Mouse (Mus musculus) macrophage (primary cell): ENCODE measurements around the gene Chrm1. TPM values are rescaled to one million over a fixed set of nuclear protein-coding genes. Genes with fewer than 3 reads are reported as not detected.

ENCODE experiments used
- H3K27ac ChIP-seq: fragments of 350-480 bp; formaldehyde crosslinking; 2 replicates; pipeline ENCODE4 v1.9.0; 2021
- H3K36me3 ChIP-seq: fragments of 350-480 bp; formaldehyde crosslinking; 2 replicates; pipeline ENCODE4 v1.9.0; 2021; ENCODE audit errors: inconsistent target
- H3K4me3 ChIP-seq: fragments of 350-480 bp; formaldehyde crosslinking; 2 replicates; pipeline ENCODE4 v1.9.0; 2021; ENCODE audit errors: inconsistent target
- H3K79me2 ChIP-seq: fragments of 350-480 bp; formaldehyde crosslinking; 2 replicates; pipeline ENCODE4 v1.9.0; 2021; ENCODE audit errors: inconsistent target
- WGBS: methylation state at CpG from one replicate; pipeline ENCODE4 v1.1.7; 2026; ENCODE audit warnings: inconsistent platforms; ENCODE audit not compliant: missing documents; 5-methylcytosine and 5-hydroxymethylcytosine counted together
- polyA plus RNA-seq: library from polyadenylated mRNA; stranded (reverse); fragments of 250-400 nt; gene quantifications from 3 replicates; pipeline ENCODE4 v1.2.4, GENCODE M21; 2018; ENCODE audit warnings: inconsistent platforms

Chrm1 gene
- polyA plus RNA-seq, 1 experiment from 2014 or later, result not detected

DNA sequence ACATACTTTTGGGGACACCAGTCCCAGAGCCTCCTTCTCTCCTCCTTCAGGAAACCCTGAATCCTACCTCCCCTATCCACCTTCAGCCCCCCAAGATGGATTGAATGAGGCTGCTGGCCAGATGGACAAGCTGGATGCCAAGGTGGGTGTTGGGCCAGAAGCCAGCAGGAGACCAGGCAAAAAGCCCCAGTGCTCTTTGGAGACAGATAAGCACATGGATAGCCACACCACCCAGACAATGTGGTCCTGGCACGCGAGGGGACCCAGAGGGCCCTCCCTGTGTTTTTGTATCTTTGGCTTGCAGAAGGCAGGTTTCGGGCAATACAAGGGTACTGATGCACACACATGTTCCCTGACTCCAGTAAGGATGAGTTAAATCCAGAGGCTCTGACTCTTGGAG, 1.3 kb downstream of the Chrm1 start:
- 92% methylated on average over 3 of the region's 3 CpGs for WGBS
- Histone ChIP-seq H3K4me3 (no peak overlapping the region), H3K27ac (no peak overlapping the region), H3K79me2 (no peaks in the 10 kb centered on the region), H3K36me3 (no peaks in the 10 kb centered on the region)

DNA sequence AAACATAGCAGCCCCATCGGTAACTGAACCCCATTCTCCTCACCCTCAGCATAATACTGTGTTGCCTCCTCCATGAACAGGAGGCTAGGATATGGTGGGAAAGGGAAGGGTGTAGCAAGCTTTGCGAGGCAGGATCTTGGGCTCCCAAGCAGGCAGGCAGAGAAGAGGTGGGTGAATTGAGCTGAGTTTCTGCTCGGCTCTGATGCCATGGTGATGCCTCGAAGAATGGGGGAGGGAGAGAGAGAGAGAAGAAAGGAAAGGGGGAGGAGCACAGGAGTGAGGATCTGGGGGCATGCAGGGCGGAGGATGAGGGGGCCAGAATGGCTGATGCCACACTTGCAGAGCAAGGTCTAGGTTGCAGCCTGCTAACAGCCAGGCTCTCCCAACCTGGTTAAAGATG, 2.2 kb downstream of the Chrm1 start:
- WGBS, result 92% methylated on average over 5 of the region's 5 CpGs
- H3K36me3 ChIP-seq, result no peaks in the 10 kb centered on the region
- H3K27ac ChIP-seq, result no peak overlapping the region
- no peaks in the 10 kb centered on the region for H3K79me2 ChIP-seq
- H3K4me3 ChIP-seq, result no peak overlapping the region

DNA sequence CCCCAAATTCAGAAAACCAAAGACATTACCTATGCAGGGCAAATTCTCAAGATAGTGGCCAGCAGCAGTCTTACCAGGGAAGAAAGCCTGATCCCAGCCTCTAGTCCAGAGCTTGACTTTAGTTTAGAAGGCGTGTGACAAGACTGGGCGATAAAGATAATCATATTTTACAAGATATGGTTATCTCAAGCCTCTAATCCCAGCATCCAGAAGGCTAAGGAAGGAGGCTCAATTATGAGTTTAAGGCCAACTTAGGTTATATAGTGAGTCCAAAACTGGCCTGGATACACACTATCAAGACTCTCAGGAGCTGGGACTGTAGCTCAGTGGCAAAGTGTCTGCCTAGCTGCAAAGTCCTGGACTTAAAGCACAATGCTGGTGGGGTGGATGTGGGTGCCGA, 9.3 kb downstream of the Chrm1 start:
- Histone ChIP-seq H3K79me2 (no peaks in the 10 kb centered on the region), H3K4me3 (no peak overlapping the region), H3K27ac (no peak overlapping the region), H3K36me3 (no peaks in the 10 kb centered on the region)
- WGBS, result 92% methylated on average over 3 of the region's 3 CpGs

DNA sequence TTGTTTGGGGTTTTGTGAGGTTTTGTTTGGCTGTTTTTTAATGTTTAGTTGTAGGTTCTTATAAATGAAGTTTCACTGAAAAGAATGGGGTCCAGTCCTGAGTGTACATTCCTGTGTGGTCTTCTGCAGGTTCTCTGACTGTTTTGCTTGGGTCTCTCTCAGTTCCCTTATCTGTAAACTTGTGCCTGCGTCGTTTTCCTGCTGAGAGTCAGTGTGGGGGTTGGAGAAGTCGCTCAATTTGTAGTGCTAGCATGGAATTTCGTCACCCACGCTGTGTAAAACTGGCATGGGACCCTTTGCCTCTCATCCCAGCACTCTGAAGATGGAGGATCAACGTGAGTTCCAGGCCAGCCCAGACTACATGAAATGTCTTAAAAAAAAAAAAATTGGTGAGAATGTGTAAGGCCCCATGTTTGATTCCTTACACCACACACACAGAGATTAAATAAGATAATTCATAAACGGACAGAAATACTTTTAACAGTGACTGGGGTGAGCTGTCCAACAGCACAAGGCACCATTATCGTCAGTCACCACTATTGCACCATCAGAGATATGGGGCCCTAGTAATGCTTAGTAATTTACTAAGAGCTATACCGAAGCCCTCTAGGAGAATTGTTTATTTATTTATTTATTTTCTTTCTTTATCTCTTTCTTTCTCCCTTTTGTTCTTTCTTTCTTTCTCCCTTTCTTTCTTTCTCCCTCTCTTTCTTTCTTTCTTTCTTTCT, 9.9 kb downstream of the Chrm1 start:
- Histone ChIP-seq H3K36me3 (no peaks in the 10 kb centered on the region), H3K27ac (no peak overlapping the region), H3K4me3 (no peak overlapping the region), H3K79me2 (no peaks in the 10 kb centered on the region)
- 40% methylated on average over 9 of the region's 9 CpGs for WGBS

DNA sequence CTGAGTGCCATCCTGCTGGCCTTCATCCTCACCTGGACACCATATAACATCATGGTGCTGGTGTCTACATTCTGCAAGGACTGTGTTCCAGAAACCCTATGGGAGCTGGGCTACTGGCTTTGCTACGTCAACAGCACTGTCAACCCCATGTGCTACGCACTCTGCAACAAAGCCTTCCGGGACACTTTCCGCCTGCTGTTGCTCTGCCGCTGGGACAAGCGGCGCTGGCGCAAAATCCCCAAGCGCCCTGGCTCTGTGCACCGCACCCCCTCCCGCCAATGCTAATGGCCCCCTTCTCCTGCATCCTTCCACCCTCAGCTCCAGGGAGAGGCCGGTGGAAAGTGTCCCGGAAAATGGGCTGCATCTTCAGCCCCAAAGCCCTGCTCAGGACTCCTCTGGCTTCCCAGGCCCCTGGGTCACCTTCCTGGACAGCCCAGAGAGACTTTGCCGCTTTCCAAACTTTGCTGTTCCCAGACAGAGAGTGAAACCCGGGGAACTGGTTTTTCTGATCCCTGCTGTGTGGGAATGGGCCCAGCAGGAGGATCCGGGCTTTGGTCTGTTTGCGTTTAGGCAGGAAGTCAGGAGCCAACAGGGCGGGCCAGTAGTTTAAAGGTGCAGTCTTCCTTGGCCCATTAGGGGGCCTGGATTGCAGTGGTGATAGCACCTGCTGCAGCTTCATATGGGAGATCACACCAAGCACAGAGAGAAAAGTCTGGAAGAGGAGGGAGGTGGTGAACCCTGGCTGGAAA, 15.6 kb downstream of the Chrm1 start:
- H3K79me2 ChIP-seq, result no peaks in the 10 kb centered on the region
- no peak overlapping the region for H3K27ac ChIP-seq
- no peaks in the 10 kb centered on the region for H3K36me3 ChIP-seq
- no peak overlapping the region for H3K4me3 ChIP-seq
- WGBS, result 91% methylated on average over 18 of the region's 18 CpGs

DNA sequence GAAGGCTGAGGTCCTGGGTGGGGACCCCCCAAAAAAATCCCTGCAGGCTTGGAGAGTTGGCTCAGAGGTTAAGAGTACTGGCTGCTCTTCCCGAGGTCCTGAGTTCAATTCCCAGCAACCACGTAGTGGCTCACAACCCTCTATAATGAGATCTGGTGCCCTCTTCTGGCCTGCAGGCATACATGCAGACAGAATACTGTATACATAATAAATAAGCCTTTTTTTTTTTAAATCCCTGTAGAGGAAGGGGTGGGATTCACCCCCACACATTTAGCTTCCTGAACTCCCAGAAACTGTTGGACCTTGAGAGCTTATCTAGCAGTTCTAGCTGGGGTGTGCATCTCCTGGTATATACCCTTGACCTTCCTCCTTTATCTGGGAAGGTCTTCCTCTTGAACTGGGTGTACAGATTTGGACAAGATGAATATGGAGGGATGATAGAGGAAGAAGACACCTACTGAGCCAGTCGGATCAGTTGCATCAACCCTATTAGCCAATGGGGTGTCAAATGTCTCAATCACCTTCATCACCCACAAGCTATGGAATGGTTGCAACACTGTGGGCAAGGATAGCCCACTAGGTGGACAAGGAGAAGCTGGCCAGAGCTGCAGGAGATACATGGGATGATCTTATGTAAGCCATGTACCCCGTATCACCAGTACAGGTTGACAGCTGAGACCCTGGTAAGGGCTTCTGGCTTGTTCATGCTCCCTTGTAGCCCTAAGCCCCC, 18.2 kb downstream of the Chrm1 start:
- Histone ChIP-seq H3K36me3 (no peaks in the 10 kb centered on the region), H3K4me3 (no peak overlapping the region), H3K27ac (no peak overlapping the region), H3K79me2 (no peaks in the 10 kb centered on the region)
- WGBS, result 83% methylated on average over 4 of the region's 4 CpGs

DNA sequence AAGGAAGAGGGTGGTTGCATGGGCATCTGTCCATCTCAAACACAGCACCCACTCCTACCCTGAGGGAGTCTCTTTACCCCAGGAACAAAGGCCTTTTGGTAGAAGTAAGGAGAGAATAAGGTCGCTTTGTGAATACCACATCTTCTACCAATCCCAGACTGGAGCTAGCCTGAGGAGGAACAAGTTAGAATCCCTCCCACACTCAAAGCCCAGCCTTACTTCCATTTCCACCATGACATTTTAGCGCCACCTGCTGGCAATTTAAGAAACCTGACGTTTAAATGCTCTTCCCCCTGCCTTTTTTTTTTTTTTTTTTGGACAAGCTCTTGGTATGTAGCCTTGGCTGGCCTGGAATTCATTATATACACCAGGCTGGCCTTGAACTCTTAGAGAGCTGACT, 19.4 kb downstream of the Chrm1 start:
- WGBS, result 0% methylated on average over 3 of the region's 3 CpGs
- Histone ChIP-seq H3K4me3 (no peak overlapping the region), H3K27ac (no peak overlapping the region), H3K79me2 (no peaks in the 10 kb centered on the region), H3K36me3 (no peaks in the 10 kb centered on the region)

DNA sequence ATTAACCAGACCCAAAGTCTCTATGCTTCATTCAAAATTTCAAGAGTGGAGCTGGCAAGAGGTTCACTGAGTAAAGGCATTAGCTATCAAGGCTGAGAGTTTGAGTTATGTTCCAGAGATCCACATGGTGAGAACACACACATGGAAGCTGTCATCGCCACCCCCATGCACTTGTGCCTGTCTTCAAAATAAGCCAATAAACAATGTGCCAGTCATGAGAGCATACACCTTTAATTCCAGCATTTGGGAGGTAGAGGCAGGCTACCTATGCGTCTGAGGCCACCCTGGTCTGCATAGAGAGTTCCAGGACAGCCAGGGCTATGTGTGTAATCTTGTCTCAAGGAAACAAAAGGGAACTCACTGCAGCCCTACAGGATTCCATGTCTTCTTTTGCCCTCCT, 20.0 kb downstream of the Chrm1 start:
- no peak overlapping the region for H3K27ac ChIP-seq
- 90% methylated on average over 2 of the region's 2 CpGs for WGBS
- H3K79me2 ChIP-seq, result no peaks in the 10 kb centered on the region
- no peak overlapping the region for H3K4me3 ChIP-seq
- no peaks in the 10 kb centered on the region for H3K36me3 ChIP-seq

DNA sequence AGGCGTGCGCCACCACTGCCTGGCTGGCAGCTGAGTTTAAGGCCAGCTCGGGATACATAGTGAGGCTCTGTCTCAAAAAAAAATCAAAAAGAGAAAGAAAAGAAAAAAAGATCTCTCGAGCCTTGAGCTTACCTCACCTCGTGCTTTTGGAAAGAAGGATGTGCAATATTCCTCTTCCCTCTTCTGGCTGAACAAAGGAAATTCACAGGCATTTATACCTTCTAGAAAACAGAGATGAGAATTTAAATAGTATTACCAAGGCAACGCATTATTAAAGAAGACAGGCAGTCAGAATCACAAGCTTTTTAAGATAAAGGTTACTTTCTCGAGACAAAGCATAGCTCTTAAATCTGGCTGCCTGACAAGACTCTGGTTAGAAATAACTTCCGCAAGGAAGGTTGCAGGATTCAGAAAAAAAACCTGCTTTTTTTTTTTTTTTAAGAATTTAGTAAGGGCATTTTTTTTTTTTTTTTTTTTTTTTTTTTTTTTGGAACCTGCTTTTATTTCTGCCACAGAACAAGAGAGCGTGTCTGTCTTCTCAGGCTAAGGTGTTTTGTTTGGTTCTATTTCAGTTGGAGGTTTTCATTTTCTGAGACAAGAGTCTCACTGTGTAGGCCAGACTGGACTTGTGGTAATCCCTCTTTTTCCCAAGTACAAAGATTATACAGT, 28.4 kb downstream of the Chrm1 start:
- Histone ChIP-seq H3K4me3 (no peak overlapping the region), H3K36me3 (no peaks in the 10 kb centered on the region), H3K79me2 (no peaks in the 10 kb centered on the region), H3K27ac (no peak overlapping the region)
- 56% methylated on average over 8 of the region's 9 CpGs for WGBS

DNA sequence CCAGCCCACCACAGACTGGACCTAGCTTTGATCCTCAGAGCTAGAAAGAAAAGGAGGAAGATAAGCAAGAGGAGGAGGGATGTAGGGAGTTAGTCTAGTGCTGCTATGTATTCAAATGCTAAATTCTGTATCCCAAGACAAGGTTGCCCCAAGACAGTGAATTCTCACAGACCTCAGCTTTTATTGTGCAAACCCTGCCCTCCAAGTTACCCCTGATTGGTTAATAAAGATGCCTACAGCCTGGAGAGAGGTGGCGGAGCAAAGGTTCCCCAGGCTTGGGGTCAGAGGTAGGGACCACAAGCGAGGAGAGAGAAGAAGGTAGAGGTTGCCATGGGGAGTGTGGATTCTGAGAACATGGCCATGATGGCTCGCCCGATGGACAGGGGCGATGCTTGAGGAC, 29.2 kb downstream of the Chrm1 start:
- no peak overlapping the region for H3K27ac ChIP-seq
- H3K4me3 ChIP-seq, result no peak overlapping the region
- WGBS, result 93% methylated on average over 5 of the region's 5 CpGs
- H3K36me3 ChIP-seq, result no peaks in the 10 kb centered on the region
- H3K79me2 ChIP-seq, result no peaks in the 10 kb centered on the region

DNA sequence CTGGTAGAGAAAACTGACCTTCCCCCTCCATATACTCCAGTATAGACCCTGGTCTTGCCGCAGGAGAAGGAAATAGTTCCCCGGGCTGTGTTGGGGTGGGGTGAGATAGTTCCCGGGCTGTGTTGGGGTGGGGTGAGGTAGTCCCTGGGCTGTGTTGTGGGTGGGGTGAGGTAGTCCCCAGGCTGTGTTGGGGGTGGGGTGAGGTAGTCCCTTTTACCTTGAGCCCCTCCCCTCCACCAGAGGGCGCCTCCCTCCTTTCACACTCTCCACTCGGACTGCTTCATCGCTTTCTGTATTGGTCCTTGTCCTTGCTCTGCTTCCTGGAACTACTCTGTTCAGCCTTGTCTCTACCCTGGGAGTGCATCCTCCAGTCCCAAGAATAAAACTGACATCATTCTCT, 31.7 kb downstream of the Chrm1 start:
- Histone ChIP-seq H3K79me2 (no peaks in the 10 kb centered on the region), H3K27ac (no peak overlapping the region), H3K4me3 (no peak overlapping the region), H3K36me3 (no peaks in the 10 kb centered on the region)
- 59% methylated on average over 4 of the region's 6 CpGs for WGBS

DNA sequence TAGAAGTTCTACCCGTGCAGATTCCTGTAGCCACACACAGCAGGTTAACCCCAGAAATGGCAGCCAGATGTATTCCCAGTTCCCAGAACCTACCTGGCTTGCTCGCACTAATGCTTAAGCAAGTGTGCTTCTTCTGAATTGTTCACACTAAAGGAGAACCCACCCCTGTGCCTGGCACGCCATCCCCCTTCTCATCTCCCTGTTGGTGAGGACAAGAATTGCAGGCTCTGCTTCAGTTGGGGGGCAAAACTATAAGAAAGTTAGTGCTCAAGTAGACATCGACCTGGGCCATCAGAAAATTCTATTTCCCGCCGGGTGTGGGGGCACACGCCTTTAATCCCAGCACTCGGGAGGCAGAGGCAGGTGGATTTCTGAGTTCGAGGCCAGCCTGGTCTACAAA, 36.1 kb downstream of the Chrm1 start:
- no peaks in the 10 kb centered on the region for H3K36me3 ChIP-seq
- H3K27ac ChIP-seq, result no peak overlapping the region
- 84% methylated on average over 9 of the region's 9 CpGs for WGBS
- H3K4me3 ChIP-seq, result no peak overlapping the region
- no peaks in the 10 kb centered on the region for H3K79me2 ChIP-seq

DNA sequence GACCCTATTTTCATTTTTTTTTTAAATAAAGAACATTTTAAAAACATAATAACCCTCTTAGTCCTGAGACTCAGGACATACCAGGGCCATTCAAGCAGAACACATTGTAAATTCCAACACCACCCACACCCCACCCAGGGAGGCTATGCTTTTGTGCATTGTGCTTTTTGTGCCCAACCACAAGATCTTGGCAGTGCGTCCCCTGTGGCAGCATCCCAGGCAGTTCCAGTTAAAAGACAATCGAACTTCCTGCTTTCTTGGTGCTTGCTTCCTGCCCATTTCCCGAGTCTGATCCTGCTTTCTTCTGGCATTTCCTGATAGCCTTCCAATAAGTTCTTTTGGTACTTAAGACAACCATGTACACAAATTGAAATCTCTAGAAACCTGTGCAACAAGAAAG, 38.9 kb downstream of the Chrm1 start:
- Histone ChIP-seq H3K36me3 (peaks cover 2% of the 10 kb centered on the region; the same call in 1 of the 2 replicates), H3K4me3 (no peak overlapping the region), H3K79me2 (no peaks in the 10 kb centered on the region), H3K27ac (no peak overlapping the region)
- WGBS, result 29% methylated on average over 3 of the region's 3 CpGs

DNA sequence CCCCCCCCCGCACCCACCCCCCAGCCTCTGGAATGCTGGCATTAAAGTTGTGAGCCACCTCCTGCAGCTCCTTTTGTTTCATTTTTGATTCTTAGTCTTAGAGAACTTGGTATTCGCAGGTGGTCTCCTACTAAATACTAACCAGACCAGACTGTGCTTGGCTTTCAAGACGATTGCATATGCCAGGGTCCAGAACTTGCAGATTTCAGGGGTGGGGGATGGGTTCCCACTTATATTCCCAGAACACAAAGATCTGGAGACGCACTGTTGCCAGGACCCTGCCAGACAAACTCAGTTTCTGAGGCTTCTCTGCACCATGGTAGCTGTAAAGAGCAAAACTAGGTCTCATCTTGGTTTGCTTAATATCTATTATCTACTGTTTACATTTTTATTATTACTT, 40.0 kb downstream of the Chrm1 start:
- H3K79me2 ChIP-seq, result no peaks in the 10 kb centered on the region
- peaks cover 13% of the 10 kb centered on the region for H3K36me3 ChIP-seq
- 100% methylated on average over 3 of the region's 4 CpGs for WGBS
- no peak overlapping the region for H3K4me3 ChIP-seq
- H3K27ac ChIP-seq, result no peak overlapping the region
